Mouse (Mus musculus): Measurements from ENCODE around the gene Tmprss6. TPM values are rescaled to one million over a fixed set of nuclear protein-coding genes. Genes with fewer than 3 reads are reported as not detected.
A peak's percentile ranks its signal among the peaks of the same experiment; 100 is the strongest.

The Tmprss6 gene
- polyA plus RNA-seq, 1 experiment from 2014 or later: 0.21 TPM

GRCm38 (mm10) chr15:78416937-78417336 lies 51.5 kb downstream of the Tmprss6 start:
- no peaks in the 10 kb centered on the region for H3K36me3 ChIP-seq
- H3K27me3 ChIP-seq: peaks cover 17% of the 10 kb centered on the region; the same call in 1 of the 2 replicates
- 39% methylated on average over 4 of the region's 4 CpGs for WGBS
- no peak overlapping the region for H3K9ac ChIP-seq
- H3K9me3 ChIP-seq (replicated peaks): no peaks in the 10 kb centered on the region
- no peak overlapping the region for H3K4me3 ChIP-seq
- ATAC-seq (replicated peaks; ENCODE audit: insufficient number of reproducible peaks, insufficient read depth, low FRiP score, low read depth): no peak
- H3K4me2 ChIP-seq: no peak overlapping the region
- H3K27ac ChIP-seq: peak overlapping the region; percentile 1; the same call in 1 of the 2 replicates
- no peaks in the 10 kb centered on the region for H3K4me1 ChIP-seq (replicated peaks)

- no peaks in the 10 kb centered on the region for H3K36me3 ChIP-seq
- ATAC-seq (replicated peaks; ENCODE audit: insufficient number of reproducible peaks, insufficient read depth, low FRiP score, low read depth): no peak
- H3K27ac ChIP-seq: no peak overlapping the region
- H3K27me3 ChIP-seq: peaks cover 35% of the 10 kb centered on the region
- H3K4me3 ChIP-seq: no peak overlapping the region
- H3K4me1 ChIP-seq (replicated peaks): peaks cover 9% of the 10 kb centered on the region
- no peak overlapping the region for H3K9ac ChIP-seq
- no peak overlapping the region for H3K4me2 ChIP-seq
- 90% methylated on average over 8 of the region's 8 CpGs for WGBS
- H3K9me3 ChIP-seq (replicated peaks): no peaks in the 10 kb centered on the region
Observed at GRCm38 (mm10) chr15:78414157-78414556, 54.3 kb downstream of the Tmprss6 start.

GRCm38 (mm10) chr15:78413719-78414117 lies 54.7 kb downstream of the Tmprss6 start:
- H3K27ac ChIP-seq: no peak overlapping the region
- no peak overlapping the region for H3K4me2 ChIP-seq
- H3K9me3 ChIP-seq (replicated peaks): no peaks in the 10 kb centered on the region
- 44% methylated on average over 1 of the region's 1 CpGs for WGBS
- peaks cover 9% of the 10 kb centered on the region for H3K4me1 ChIP-seq (replicated peaks)
- ATAC-seq (replicated peaks; ENCODE audit: insufficient number of reproducible peaks, insufficient read depth, low FRiP score, low read depth): no peak
- H3K27me3 ChIP-seq: peaks cover 36% of the 10 kb centered on the region
- no peak overlapping the region for H3K4me3 ChIP-seq
- H3K36me3 ChIP-seq: no peaks in the 10 kb centered on the region
- no peak overlapping the region for H3K9ac ChIP-seq

- Histone ChIP-seq H3K4me2 (no peak overlapping the region), H3K36me3 (no peaks in the 10 kb centered on the region), H3K4me1 (replicated peaks) (peaks cover 9% of the 10 kb centered on the region), H3K27ac (no peak overlapping the region), H3K4me3 (no peak overlapping the region), H3K9me3 (replicated peaks) (no peaks in the 10 kb centered on the region), H3K27me3 (peaks cover 39% of the 10 kb centered on the region), H3K9ac (no peak overlapping the region)
- no peak for ATAC-seq (replicated peaks; ENCODE audit: insufficient number of reproducible peaks, insufficient read depth, low FRiP score, low read depth)
- 80% methylated on average over 14 of the region's 14 CpGs for WGBS
Observed at GRCm38 (mm10) chr15:78413083-78413718, 55.2 kb downstream of the Tmprss6 start.

- Histone ChIP-seq H3K27ac (no peak overlapping the region), H3K9me3 (replicated peaks) (no peaks in the 10 kb centered on the region), H3K27me3 (peaks cover 42% of the 10 kb centered on the region), H3K4me2 (peak overlapping the region; percentile 59), H3K9ac (peak overlapping the region; percentile 30; the same call in 1 of the 2 replicates), H3K4me3 (peak overlapping the region; percentile 35), H3K36me3 (no peaks in the 10 kb centered on the region), H3K4me1 (replicated peaks) (peaks cover 34% of the 10 kb centered on the region)
- ATAC-seq (replicated peaks; ENCODE audit: insufficient number of reproducible peaks, insufficient read depth, low FRiP score, low read depth): no peak
- WGBS: 30% methylated on average over 12 of the region's 12 CpGs
Observed at GRCm38 (mm10) chr15:78409570-78410052, 58.8 kb downstream of the Tmprss6 start.

GRCm38 (mm10) chr15:78406293-78406934 lies 62.0 kb downstream of the Tmprss6 start, which contains the start of gene Mpst:
Gene Mpst (plus strand): TSS chr15:78406416.
- peak within 1 kb of the TSS; percentile 86 for H3K4me2 ChIP-seq
- peaks cover 65% of the 10 kb centered on the region for H3K4me1 ChIP-seq (replicated peaks)
- H3K9me3 ChIP-seq (replicated peaks): no peaks in the 10 kb centered on the region
- H3K36me3 ChIP-seq: no peaks in the 10 kb centered on the region
- H3K27me3 ChIP-seq: peaks cover 35% of the 10 kb centered on the region
- H3K27ac ChIP-seq: peak within 1 kb of the TSS; percentile 96
- ATAC-seq (replicated peaks; ENCODE audit: insufficient number of reproducible peaks, insufficient read depth, low FRiP score, low read depth): peak; percentile 78
- under 1% methylated on average over 40 of the region's 40 CpGs for WGBS
- H3K4me3 ChIP-seq: peak within 1 kb of the TSS; percentile 73
- H3K9ac ChIP-seq: peak within 1 kb of the TSS; percentile 75

- peak; percentile 76 for ATAC-seq (replicated peaks; ENCODE audit: insufficient number of reproducible peaks, insufficient read depth, low FRiP score, low read depth)
- H3K36me3 ChIP-seq: no peaks in the 10 kb centered on the region
- H3K4me2 ChIP-seq: peak within 1 kb of the TSS; percentile 86
- no peaks in the 10 kb centered on the region for H3K9me3 ChIP-seq (replicated peaks)
- peaks cover 70% of the 10 kb centered on the region for H3K4me1 ChIP-seq (replicated peaks)
- peak within 1 kb of the TSS; percentile 96 for H3K27ac ChIP-seq
- peaks cover 28% of the 10 kb centered on the region for H3K27me3 ChIP-seq
- H3K4me3 ChIP-seq: peak within 1 kb of the TSS; percentile 73
- peak within 1 kb of the TSS; percentile 75 for H3K9ac ChIP-seq
- WGBS: 2% methylated on average over 34 of the region's 34 CpGs
Observed at GRCm38 (mm10) chr15:78405517-78406211, 62.8 kb downstream of the Tmprss6 start, which contains the start of gene Tst. Gene Tst (minus strand): TSS chr15:78405907.

- Histone ChIP-seq H3K27ac (peak overlapping the region; percentile 96; the same call in 1 of the 2 replicates), H3K27me3 (peaks cover 22% of the 10 kb centered on the region), H3K9me3 (replicated peaks) (no peaks in the 10 kb centered on the region), H3K4me2 (peak overlapping the region; percentile 86), H3K36me3 (no peaks in the 10 kb centered on the region), H3K4me1 (replicated peaks) (peaks cover 66% of the 10 kb centered on the region), H3K4me3 (peak overlapping the region; percentile 73), H3K9ac (peak overlapping the region; percentile 75)
- no peak for ATAC-seq (replicated peaks; ENCODE audit: insufficient number of reproducible peaks, insufficient read depth, low FRiP score, low read depth)
- WGBS: 53% methylated on average over 11 of the region's 11 CpGs
Observed at GRCm38 (mm10) chr15:78405098-78405497, 63.3 kb downstream of the Tmprss6 start.

GRCm38 (mm10) chr15:78403896-78404295 lies 64.5 kb downstream of the Tmprss6 start:
- H3K9ac ChIP-seq: peak overlapping the region; percentile 11; the same call in 1 of the 2 replicates
- peak overlapping the region; percentile 96 for H3K27ac ChIP-seq
- no peak for ATAC-seq (replicated peaks; ENCODE audit: insufficient number of reproducible peaks, insufficient read depth, low FRiP score, low read depth)
- H3K36me3 ChIP-seq: no peaks in the 10 kb centered on the region; the same call in 1 of the 2 replicates
- peak overlapping the region; percentile 73; the same call in 1 of the 2 replicates for H3K4me3 ChIP-seq
- peaks cover 61% of the 10 kb centered on the region for H3K4me1 ChIP-seq (replicated peaks)
- 37% methylated on average over 1 of the region's 1 CpGs for WGBS
- peaks cover 10% of the 10 kb centered on the region for H3K27me3 ChIP-seq
- H3K9me3 ChIP-seq (replicated peaks): no peaks in the 10 kb centered on the region
- peak overlapping the region; percentile 86; the same call in 1 of the 2 replicates for H3K4me2 ChIP-seq

- H3K4me2 ChIP-seq: peak overlapping the region; percentile 86
- peak overlapping the region; percentile 11; the same call in 1 of the 2 replicates for H3K4me3 ChIP-seq
- H3K27me3 ChIP-seq: peaks cover 5% of the 10 kb centered on the region
- H3K9ac ChIP-seq: 0 out of 2 replicates have a peak overlapping the region, but pooled peaks have one; percentile 11
- peak overlapping the region; percentile 96 for H3K27ac ChIP-seq
- WGBS: 40% methylated on average over 3 of the region's 3 CpGs
- peaks cover 61% of the 10 kb centered on the region for H3K4me1 ChIP-seq (replicated peaks)
- no peak for ATAC-seq (replicated peaks; ENCODE audit: insufficient number of reproducible peaks, insufficient read depth, low FRiP score, low read depth)
- no peaks in the 10 kb centered on the region; the same call in 1 of the 2 replicates for H3K36me3 ChIP-seq
- H3K9me3 ChIP-seq (replicated peaks): no peaks in the 10 kb centered on the region
Observed at GRCm38 (mm10) chr15:78403301-78403741, 65.1 kb downstream of the Tmprss6 start.

GRCm38 (mm10) chr15:78402423-78402822 lies 66.0 kb downstream of the Tmprss6 start:
- Histone ChIP-seq H3K27me3 (no peaks in the 10 kb centered on the region), H3K27ac (peak overlapping the region; percentile 96), H3K4me1 (replicated peaks) (peaks cover 57% of the 10 kb centered on the region), H3K9ac (0 out of 2 replicates have a peak overlapping the region, but pooled peaks have one; percentile 5), H3K36me3 (no peaks in the 10 kb centered on the region; the same call in 1 of the 2 replicates), H3K9me3 (replicated peaks) (no peaks in the 10 kb centered on the region), H3K4me3 (no peak overlapping the region), H3K4me2 (peak overlapping the region; percentile 86; the same call in 1 of the 2 replicates)
- no peak for ATAC-seq (replicated peaks; ENCODE audit: insufficient number of reproducible peaks, insufficient read depth, low FRiP score, low read depth)
- WGBS: 47% methylated on average over 7 of the region's 7 CpGs

Data from heart, embryonic 15.5 days (tissue).